Mouse (Mus musculus) hindbrain, embryonic 11.5 days (tissue): ENCODE measurements around the gene Spock1. TPM values are rescaled to one million over a fixed set of nuclear protein-coding genes. Genes with fewer than 3 reads are reported as not detected.
A peak's percentile ranks its signal among the peaks of the same experiment; 100 is the strongest.

ENCODE experiments used
- ATAC-seq: fragments of 200-750 bp; cut with Nextera tagmentation; 2 replicates; pipeline ENCODE4 v1.8.0; 2017; ENCODE audit warnings: mild to moderate bottlenecking, moderate TSS enrichment, moderate library complexity; ENCODE audit not compliant: low FRiP score
- DNase-seq: peaks from one replicate; pipeline ENCODE4 v3.0.0-alpha.2; 2015; ENCODE audit warnings: low spot score
- H3K27ac ChIP-seq: fragments of 300-500 bp; sonication (generic); 2 replicates; pipeline ENCODE4 v1.5.1; 2014; ENCODE audit warnings: mild to moderate bottlenecking, low read depth, low read length
- H3K27me3 ChIP-seq: fragments of 300-500 bp; sonication (generic); 2 replicates; pipeline ENCODE4 v1.6.1; 2014; ENCODE audit warnings: mild to moderate bottlenecking, low read length, moderate library complexity, mixed read lengths; ENCODE audit not compliant: control insufficient read depth, insufficient read depth
- H3K36me3 ChIP-seq: fragments of 300-500 bp; sonication (generic); 2 replicates; pipeline ENCODE4 v1.6.1; 2014; ENCODE audit warnings: mild to moderate bottlenecking, low read length, moderate library complexity, mixed read lengths; ENCODE audit not compliant: control insufficient read depth, insufficient read depth
- H3K4me1 ChIP-seq: fragments of 300-500 bp; sonication (generic); replicated peaks from 2 replicates; pipeline ENCODE4 v1.6.1; 2014; ENCODE audit warnings: low read length, mixed read lengths; ENCODE audit not compliant: control insufficient read depth, insufficient read depth
- H3K4me2 ChIP-seq: fragments of 300-500 bp; sonication (generic); replicated peaks from 2 replicates; pipeline ENCODE4 v1.6.1; 2014; ENCODE audit warnings: mild to moderate bottlenecking, low read depth, low read length
- H3K4me3 ChIP-seq: fragments of 300-500 bp; sonication (generic); 2 replicates; pipeline ENCODE4 v1.5.1; 2014; ENCODE audit warnings: low read depth, low read length
- H3K9ac ChIP-seq: fragments of 300-500 bp; sonication (generic); 2 replicates; pipeline ENCODE4 v1.6.1; 2014; ENCODE audit warnings: low read depth, low read length
- H3K9me3 ChIP-seq: fragments of 300-500 bp; sonication (generic); 2 replicates; pipeline ENCODE4 v1.6.1; 2016; ENCODE audit warnings: low read length; ENCODE audit not compliant: control insufficient read depth
- WGBS: fragments of 180-500 bp; shearing (Covaris S2); extraction: QIAGEN DNeasy Blood & Tissue Kit; methylation state at CpG from one replicate; pipeline ENCODE4 v1.1.7; 2014; 5-methylcytosine and 5-hydroxymethylcytosine counted together
- polyA plus RNA-seq: library from polyadenylated mRNA; unstranded; fragments of >200 nt; fragmentation: Nextera tagmentation; extraction: Ambion mirVana; gene quantifications from 2 replicates; pipeline ENCODE4 v1.2.1, GENCODE M21; 2014

Spock1 gene
- polyA plus RNA-seq, 1 experiment from 2014 or later, result 17.0 TPM

DNA sequence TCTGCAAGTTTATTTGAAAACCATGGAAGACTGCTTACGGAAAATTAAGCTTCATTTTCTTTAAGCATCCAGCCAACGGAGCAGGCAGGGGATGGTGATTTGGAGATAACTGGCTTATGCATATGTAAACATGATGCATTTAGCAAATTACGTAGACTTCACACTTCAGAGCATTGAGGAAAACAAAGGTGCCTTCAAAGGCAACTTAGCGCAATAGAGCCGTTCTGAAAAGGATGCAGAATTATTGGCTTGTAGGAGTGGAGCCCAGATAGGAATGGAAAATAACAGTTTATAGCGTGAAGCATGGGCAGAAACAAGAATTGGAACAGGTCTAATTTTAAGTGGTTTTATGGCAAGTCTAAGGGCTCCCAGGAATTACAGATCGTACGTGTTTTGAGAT lies 448.2 kb downstream of the Spock1 start:
- Histone ChIP-seq H3K4me3 (no peak overlapping the region), H3K9me3 (no peaks in the 10 kb centered on the region), H3K4me2 (no peak overlapping the region), H3K9ac (no peak overlapping the region), H3K4me1 (no peaks in the 10 kb centered on the region), H3K36me3 (no peaks in the 10 kb centered on the region), H3K27me3 (no peaks in the 10 kb centered on the region), H3K27ac (no peak overlapping the region)
- DNase-seq, result no peak
- ATAC-seq, result no peak
- 90% methylated on average over 8 of the region's 8 CpGs for WGBS

GRCm38 (mm10) chr13:57450189-57450821 lies 457.8 kb downstream of the Spock1 start:
- WGBS, result 38% methylated on average over 11 of the region's 11 CpGs
- no peaks in the 10 kb centered on the region for H3K36me3 ChIP-seq
- H3K27ac ChIP-seq, result peak overlapping the region; percentile 4; the same call in 1 of the 2 replicates
- H3K27me3 ChIP-seq, result no peaks in the 10 kb centered on the region
- H3K4me3 ChIP-seq, result no peak overlapping the region
- H3K4me2 ChIP-seq, result no peak overlapping the region
- no peaks in the 10 kb centered on the region for H3K9me3 ChIP-seq
- H3K4me1 ChIP-seq, result no peaks in the 10 kb centered on the region; the same call in 1 of the 2 replicates
- ATAC-seq (no peak), DNase-seq (peak; percentile 25)
- no peak overlapping the region for H3K9ac ChIP-seq

GRCm38 (mm10) chr13:57448906-57449305 lies 459.2 kb downstream of the Spock1 start:
- no peaks in the 10 kb centered on the region for H3K9me3 ChIP-seq
- H3K36me3 ChIP-seq, result no peaks in the 10 kb centered on the region
- ATAC-seq (no peak), DNase-seq (no peak)
- 0 out of 2 replicates have a peak overlapping the region, but pooled peaks have one; percentile 9 for H3K27ac ChIP-seq
- 79% methylated on average over 7 of the region's 7 CpGs for WGBS
- no peak overlapping the region for H3K4me3 ChIP-seq
- H3K4me2 ChIP-seq, result no peak overlapping the region; the same call in 1 of the 2 replicates
- H3K9ac ChIP-seq, result no peak overlapping the region
- no peaks in the 10 kb centered on the region; the same call in 1 of the 2 replicates for H3K4me1 ChIP-seq
- H3K27me3 ChIP-seq, result no peaks in the 10 kb centered on the region

DNA sequence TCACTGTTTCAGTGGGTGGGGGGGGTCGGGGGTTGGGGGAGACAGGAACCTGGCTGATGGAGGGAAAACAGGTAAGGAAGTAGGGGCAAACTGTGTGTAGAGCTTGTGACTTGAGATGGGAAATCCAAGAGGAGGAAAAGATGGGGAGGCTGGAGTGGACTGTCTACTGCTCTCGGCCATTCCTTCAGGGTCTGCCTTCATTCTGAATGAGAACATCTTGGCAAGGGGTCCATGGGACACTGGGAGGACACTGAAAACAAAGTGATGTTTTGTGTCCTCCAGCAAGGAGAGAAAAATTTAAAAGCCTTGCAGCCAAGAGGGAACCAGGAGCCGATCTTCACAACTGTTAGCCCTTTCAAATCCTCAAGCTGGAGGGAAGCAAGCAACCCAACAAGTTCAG lies 463.2 kb downstream of the Spock1 start:
- Histone ChIP-seq H3K4me1 (no peaks in the 10 kb centered on the region), H3K4me2 (no peak overlapping the region), H3K36me3 (no peaks in the 10 kb centered on the region), H3K4me3 (no peak overlapping the region), H3K9ac (no peak overlapping the region), H3K27ac (no peak overlapping the region), H3K27me3 (no peaks in the 10 kb centered on the region), H3K9me3 (no peaks in the 10 kb centered on the region)
- WGBS, result 84% methylated on average over 3 of the region's 3 CpGs
- ATAC-seq, result no peak
- DNase-seq, result no peak

- DNase-seq, result no peak
Measured at GRCm38 (mm10) chr13:57440111-57440510, 468.0 kb downstream of the Spock1 start.

DNA sequence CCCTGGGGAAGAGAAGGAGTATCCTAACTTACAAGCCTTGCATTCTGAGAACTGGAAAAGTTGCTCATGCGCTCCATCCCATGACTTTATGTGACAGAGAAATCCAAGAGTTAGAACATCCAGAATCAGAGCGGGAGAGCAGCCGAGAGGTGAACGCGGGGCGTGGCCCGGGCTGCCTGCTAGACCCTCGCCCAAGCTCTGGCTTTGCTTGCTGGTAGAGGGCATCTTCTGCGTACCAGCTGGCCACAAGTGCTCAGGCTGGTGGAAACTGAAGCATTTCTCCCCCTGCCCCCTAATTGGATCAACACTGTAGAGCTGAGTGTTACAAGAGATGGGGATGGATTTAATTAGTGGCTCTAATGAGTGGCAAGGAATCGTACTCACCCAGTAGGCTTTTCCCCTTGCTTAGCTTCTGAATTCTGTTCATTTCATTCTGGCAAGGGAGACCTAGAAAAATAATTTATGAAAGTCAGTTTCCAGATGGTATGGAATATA lies 472.4 kb downstream of the Spock1 start:
- ATAC-seq (no peak), DNase-seq (no peak)
- Histone ChIP-seq H3K4me1 (no peaks in the 10 kb centered on the region), H3K27ac (no peak overlapping the region), H3K9me3 (no peaks in the 10 kb centered on the region), H3K27me3 (no peaks in the 10 kb centered on the region), H3K4me3 (no peak overlapping the region), H3K9ac (no peak overlapping the region), H3K36me3 (no peaks in the 10 kb centered on the region), H3K4me2 (no peak overlapping the region)
- WGBS, result 85% methylated on average over 10 of the region's 10 CpGs

More at GRCm38 (mm10) chr13:57440111-57440510, 468.0 kb downstream of the Spock1 start:
- H3K4me2 ChIP-seq, result no peak overlapping the region
- H3K27me3 ChIP-seq, result no peaks in the 10 kb centered on the region
- no peak overlapping the region for H3K9ac ChIP-seq
- H3K4me1 ChIP-seq, result no peaks in the 10 kb centered on the region
- no peak overlapping the region for H3K27ac ChIP-seq
- no peaks in the 10 kb centered on the region for H3K36me3 ChIP-seq
- ATAC-seq, result no peak
- WGBS, result 91% methylated on average over 7 of the region's 7 CpGs
- no peak overlapping the region for H3K4me3 ChIP-seq
- no peaks in the 10 kb centered on the region for H3K9me3 ChIP-seq

- no peak overlapping the region for H3K9ac ChIP-seq
- DNase-seq (no peak), ATAC-seq (no peak)
- whole genome bisulfite sequencing, result 91% methylated on average over 4 of the region's 4 CpGs
- H3K4me2 ChIP-seq, result no peak overlapping the region
- H3K9me3 ChIP-seq, result no peaks in the 10 kb centered on the region
- no peaks in the 10 kb centered on the region for H3K36me3 ChIP-seq
- H3K4me3 ChIP-seq, result no peak overlapping the region
- no peaks in the 10 kb centered on the region for H3K27me3 ChIP-seq
- H3K4me1 ChIP-seq, result no peaks in the 10 kb centered on the region
- no peak overlapping the region for H3K27ac ChIP-seq
Measured at GRCm38 (mm10) chr13:57433848-57434247, 474.3 kb downstream of the Spock1 start.

DNA sequence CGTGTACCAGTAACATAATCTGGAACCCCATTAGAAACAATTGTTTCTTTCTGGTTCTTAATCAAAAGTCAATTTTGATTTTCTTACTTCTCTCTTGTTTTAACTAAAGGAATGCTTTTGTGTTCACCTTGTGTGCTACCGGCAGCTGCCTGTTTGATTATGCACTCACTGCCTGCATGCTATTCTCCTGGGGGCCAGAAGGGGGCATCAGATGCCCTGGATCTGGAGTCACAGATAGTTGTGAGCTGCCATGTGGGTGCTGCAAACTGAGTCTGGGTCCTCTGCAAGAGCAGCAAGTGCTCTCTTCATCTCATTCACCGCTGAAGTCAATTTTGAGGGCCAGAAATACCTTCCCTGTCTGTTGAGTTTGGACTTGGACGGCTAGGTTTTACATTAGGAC lies 476.3 kb downstream of the Spock1 start:
- 93% methylated on average over 4 of the region's 4 CpGs for WGBS
- Histone ChIP-seq H3K4me2 (no peak overlapping the region), H3K9me3 (no peaks in the 10 kb centered on the region), H3K9ac (no peak overlapping the region), H3K4me1 (no peaks in the 10 kb centered on the region), H3K4me3 (no peak overlapping the region), H3K27ac (no peak overlapping the region), H3K36me3 (no peaks in the 10 kb centered on the region), H3K27me3 (no peaks in the 10 kb centered on the region)
- no peak for ATAC-seq
- DNase-seq, result no peak

DNA sequence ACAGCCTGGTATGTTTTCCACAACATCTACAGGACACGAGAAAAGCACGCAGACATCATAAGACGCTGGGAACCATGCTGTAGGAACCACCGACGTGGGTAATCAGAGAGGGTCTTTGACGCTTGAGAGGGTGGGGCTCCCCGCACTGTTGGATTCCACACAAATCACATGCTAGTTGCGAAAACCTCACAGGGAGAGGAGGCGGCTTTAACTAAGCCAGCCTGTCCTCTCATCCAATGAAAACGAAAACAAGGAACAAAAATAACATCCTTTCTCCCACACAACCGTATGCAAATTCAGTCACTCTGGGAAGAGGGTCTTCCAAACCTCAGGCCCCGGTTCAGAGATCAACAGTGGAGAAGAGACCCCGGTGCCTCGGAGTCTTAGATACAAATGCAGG lies 479.3 kb downstream of the Spock1 start:
- ATAC-seq, result no peak

More for the DNA sequence above, 479.3 kb downstream of the Spock1 start:
- Histone ChIP-seq H3K4me3 (no peak overlapping the region), H3K36me3 (no peaks in the 10 kb centered on the region), H3K4me2 (no peak overlapping the region), H3K27ac (no peak overlapping the region), H3K9me3 (no peaks in the 10 kb centered on the region), H3K4me1 (no peaks in the 10 kb centered on the region), H3K27me3 (no peaks in the 10 kb centered on the region), H3K9ac (no peak overlapping the region)
- DNase-seq, result no peak
- WGBS, result 70% methylated on average over 14 of the region's 14 CpGs
